Mouse (Mus musculus): ENCODE results near the gene Ndufa3. TPM values are rescaled to one million over a fixed set of nuclear protein-coding genes. Genes with fewer than 3 reads are reported as not detected.

The Ndufa3 gene
- 235 and 511 TPM in 2 replicates for polyA plus RNA-seq (2012; rRNA removed; ENCODE audit: low replicate concordance)

DNA sequence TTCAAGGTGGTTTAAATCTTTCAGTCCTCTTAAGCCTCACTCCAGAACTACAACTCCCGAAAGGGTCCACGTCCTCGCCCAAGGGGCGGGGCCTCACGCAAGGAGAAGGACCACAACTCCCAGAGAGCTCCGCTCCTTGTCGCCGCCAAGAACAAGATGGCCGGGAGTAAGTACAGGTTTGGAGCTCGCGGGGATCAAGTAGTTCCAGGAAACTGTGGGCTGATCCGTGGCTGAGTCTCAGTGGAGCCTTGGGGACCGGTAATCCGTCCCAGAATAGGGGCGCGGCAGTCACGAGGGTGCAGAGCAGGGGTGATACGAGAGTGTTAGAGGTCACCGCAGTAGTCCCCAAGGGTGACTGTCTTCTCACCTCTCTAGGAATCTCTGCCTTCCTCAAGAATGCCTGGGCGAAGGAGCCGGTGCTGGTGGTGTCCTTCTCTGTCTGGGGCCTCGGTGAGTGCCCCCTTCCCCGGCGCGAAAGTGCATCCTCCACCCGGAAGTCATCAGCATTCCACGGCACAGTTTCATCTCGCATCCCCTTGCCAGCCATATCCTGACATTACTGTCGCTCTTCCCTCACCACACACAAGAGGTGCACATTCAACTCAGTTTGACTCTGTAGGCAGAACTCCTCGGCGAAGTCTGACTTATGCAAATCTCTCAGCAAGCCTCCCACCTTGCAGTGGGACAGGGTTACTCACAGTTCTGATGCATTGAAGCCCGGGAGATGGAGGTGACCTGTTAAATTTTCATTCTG is at the start of gene Ndufa3:
TSS of gene Ndufa3 (plus strand) at position 132 of the 754 bp plus-strand sequence.

DNA sequence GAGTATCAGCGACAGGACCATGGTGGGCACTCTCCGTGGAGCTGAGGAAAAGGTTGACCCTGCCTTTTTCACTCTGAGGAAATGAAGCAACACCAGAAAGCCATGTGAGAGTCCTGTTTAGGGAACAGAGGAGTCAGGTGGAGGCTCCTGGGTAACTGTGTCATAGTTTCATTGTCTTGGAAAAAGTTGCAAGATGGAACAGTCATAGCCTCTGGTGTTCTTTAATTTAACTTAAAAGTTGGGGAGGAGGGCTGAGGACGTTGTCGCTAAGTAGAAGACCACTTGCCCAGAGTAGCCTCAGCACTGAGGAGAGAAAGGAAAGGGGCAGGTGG is 1.1 kb upstream of the Ndufa3 start, which contains the start of gene Oscar:
TSS of gene Oscar (minus strand) at position 101 of the 332 bp plus-strand sequence.

DNA sequence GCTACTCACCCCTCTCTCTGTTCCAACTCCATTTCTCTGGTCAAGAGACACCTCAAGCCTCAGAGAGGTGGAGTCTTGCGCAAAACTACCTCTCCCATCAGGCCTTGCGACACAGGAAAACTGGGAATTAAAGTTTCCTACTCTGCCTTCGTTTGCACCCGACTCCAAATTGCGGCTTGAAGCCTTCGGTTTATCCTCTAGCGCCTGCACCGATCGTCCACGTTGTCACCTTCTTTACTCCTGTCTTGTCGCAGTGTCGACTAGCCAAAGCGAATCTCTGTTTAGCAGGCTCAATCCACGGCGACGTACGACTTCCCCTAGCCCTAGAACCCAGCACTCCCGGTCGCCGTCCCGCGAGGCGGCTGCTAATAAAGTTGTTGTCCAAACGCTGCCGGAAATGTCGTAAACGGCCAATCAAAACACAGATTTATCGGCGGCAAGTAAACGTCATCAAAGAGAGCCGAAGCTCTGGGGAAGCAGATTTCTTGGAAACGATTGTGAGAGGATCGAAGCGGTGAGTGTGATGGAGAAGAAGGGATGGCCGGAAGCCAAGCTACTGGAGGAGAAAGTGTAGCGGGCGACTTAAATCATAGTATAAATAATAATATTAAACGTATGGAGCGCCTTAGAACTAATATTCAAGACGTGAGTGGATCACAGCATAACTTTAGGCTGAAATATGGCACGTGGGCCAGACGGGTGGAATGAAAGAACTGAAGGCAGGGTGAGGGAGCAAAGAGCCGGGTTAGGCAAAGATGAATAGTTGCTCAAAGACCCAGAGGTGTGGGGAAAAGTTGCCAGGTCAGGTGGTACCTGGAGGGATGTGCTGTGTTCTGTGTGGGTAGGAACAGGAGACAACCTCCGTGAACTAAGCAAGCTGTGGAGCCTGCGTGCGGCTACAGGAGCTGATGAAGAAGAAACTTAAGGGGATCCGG is 12.6 kb downstream of the Ndufa3 start, which contains the start of the genes Tfpt and Prpf31:
TSS of gene Tfpt (minus strand) at position 387 of the 935 bp plus-strand sequence.
TSS of gene Prpf31 (plus strand) at position 443 of the 935 bp plus-strand sequence.

DNA sequence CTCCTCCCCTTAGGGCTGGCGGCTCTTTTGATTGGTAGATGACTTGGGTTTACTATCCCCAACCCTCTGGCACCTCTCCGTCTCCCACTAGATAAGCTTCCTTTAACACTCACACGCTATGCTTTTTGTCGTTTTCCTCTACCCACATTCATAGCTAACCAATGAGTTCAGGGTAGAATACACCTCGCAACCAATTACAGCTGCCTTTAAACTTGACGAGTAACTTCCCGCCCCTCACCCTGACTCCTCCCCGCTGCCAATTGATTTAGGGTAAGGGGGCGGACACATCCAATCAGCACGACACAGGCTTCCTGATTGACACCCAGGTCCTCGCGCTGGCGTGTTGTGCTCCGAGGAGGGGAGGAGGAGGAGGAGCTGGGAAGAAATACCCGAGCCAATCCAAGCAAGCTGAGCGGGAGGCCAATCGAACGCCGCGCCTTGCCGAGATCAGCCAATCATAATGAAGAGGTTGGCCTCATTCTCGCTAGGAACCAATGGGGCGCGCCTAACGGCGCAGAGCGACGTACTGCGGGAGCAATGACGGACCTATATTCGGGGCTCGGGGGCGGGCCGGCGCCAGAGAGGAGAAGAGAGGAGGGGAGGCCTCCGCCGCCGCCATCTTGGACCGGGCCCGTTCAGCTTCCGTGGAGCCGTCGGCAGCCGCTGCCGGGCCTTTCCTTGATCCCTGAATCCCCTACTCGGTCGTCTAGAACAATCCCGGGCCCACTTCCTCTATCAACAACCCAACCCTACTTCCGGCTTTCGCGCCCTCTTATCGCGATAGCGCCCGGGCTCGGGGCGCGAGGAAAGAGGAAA is 27.7 kb downstream of the Ndufa3 start, which contains the start of gene Cnot3:
TSS of gene Cnot3 (plus strand) at position 597 of the 816 bp plus-strand sequence.

DNA sequence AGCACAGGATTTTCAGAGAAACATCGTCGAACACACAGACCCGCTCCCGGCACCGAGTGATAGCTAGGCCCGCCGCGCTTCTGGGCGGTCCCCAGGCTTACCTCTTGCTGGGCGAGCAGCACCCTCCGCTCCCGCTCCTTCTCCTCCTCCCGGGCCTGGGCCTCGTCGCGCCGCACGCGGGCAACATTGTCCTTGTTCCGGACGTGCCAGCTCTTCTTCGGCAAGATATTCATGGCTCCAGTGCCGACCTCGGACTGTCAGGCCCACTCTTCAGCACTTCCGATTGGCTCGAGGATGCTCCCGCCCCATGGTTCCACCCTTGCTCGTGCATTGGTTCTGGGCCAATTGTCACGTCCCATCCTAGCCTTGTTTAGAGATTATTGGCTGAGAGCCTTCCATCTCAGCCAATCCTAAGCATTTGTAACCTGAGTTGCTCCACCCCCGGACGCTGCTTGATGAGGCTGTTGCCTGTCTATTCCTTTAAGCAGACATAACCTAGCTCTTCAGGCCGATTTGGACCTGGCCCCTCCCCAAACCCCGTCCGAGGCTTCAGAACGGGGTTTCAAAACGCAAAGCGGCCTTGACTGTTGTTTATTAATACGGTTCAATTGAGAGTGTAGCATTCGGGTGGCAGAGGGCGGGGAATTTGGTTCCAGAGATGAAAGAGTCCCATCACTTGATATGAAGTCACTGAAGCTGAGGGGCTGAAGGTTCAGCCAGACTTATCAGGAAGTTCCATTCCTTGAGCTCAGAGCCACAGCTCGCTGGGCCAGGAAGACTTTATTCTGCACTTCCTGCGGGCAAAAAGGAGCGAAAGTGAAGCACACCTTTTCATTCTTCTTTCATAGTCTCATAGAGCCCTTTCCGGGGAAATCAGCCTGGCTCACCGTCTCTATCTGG is 48.3 kb downstream of the Ndufa3 start, which contains the start of gene Leng1:
TSS of gene Leng1 (minus strand) at position 626 of the 900 bp plus-strand sequence.

Other genes with a start within 250 kb of the Ndufa3 start
- 0.09 and 0.54 TPM in 2 replicates for gene Cacng8, start 226.7 kb upstream of the Ndufa3 start, polyA plus RNA-seq (2012; rRNA removed; ENCODE audit: low replicate concordance)
- 26.9 TPM in 1 of 2 replicates, not detected in the other for gene Cacng6, start 193.2 kb upstream of the Ndufa3 start, polyA plus RNA-seq (2012; rRNA removed; ENCODE audit: low replicate concordance)
- gene Tarm1, start 114.7 kb upstream of the Ndufa3 start, polyA plus RNA-seq (2012; rRNA removed; ENCODE audit: low replicate concordance): 0.36 and 0.72 TPM in 2 replicates
- gene Oscar, start 1.2 kb upstream of the Ndufa3 start, polyA plus RNA-seq (2012; rRNA removed; ENCODE audit: low replicate concordance): 0.49 and 0.59 TPM in 2 replicates
- 6.4 TPM in 2 replicates for gene Tfpt, start 12.6 kb downstream of the Ndufa3 start, polyA plus RNA-seq (2012; rRNA removed; ENCODE audit: low replicate concordance)
- gene Prpf31, start 12.6 kb downstream of the Ndufa3 start, polyA plus RNA-seq (2012; rRNA removed; ENCODE audit: low replicate concordance): 22.8 and 32.4 TPM in 2 replicates
- 52.9 and 87.1 TPM in 2 replicates for gene Cnot3, start 27.9 kb downstream of the Ndufa3 start, polyA plus RNA-seq (2012; rRNA removed; ENCODE audit: low replicate concordance)
- 3.4 and 3.5 TPM in 2 replicates for gene Leng1, start 48.5 kb downstream of the Ndufa3 start, polyA plus RNA-seq (2012; rRNA removed; ENCODE audit: low replicate concordance)
- gene Tmc4, start 60.2 kb downstream of the Ndufa3 start, polyA plus RNA-seq (2012; rRNA removed; ENCODE audit: low replicate concordance): 55.3 and 61.9 TPM in 2 replicates
- gene Tsen34, start 75.5 kb downstream of the Ndufa3 start, polyA plus RNA-seq (2012; rRNA removed; ENCODE audit: low replicate concordance): 117 and 137 TPM in 2 replicates
- gene Mboat7, start 76.2 kb downstream of the Ndufa3 start, polyA plus RNA-seq (2012; rRNA removed; ENCODE audit: low replicate concordance): 60.3 and 80.5 TPM in 2 replicates
- gene Rps9, start 86.6 kb downstream of the Ndufa3 start, polyA plus RNA-seq (2012; rRNA removed; ENCODE audit: low replicate concordance): 986 and 1,597 TPM in 2 replicates
- 39.9 and 67.0 TPM in 2 replicates for gene Pirb, start 103.0 kb downstream of the Ndufa3 start, polyA plus RNA-seq (2012; rRNA removed; ENCODE audit: low replicate concordance)
- gene Gm15448, start 208.3 kb downstream of the Ndufa3 start, polyA plus RNA-seq (2012; rRNA removed; ENCODE audit: low replicate concordance): 1.3 and 2.1 TPM in 2 replicates
- 2.3 and 4.5 TPM in 2 replicates for gene Pira2, start 227.7 kb downstream of the Ndufa3 start, polyA plus RNA-seq (2012; rRNA removed; ENCODE audit: low replicate concordance)

Measured in mammary gland, adult 2 months (tissue).